Mouse (Mus musculus) MEL (cell line): ENCODE measurements around the gene Tmem151b. TPM values are rescaled to one million over a fixed set of nuclear protein-coding genes. Genes with fewer than 3 reads are reported as not detected.

Source experiments
- DNase-seq: peaks from one replicate; pipeline ENCODE4 v3.0.0; 2011; ENCODE audit warnings: low read depth, low spot score
- H3K27ac ChIP-seq: 2 replicates; pipeline ENCODE4 v1.5.1; 2012; ENCODE audit warnings: low read depth, mild to moderate bottlenecking, control low read depth, low read length, moderate library complexity; ENCODE audit not compliant: control insufficient read depth
- H3K27me3 ChIP-seq, 2 experiments: fragments of 150-350 bp in 1 of 2; sonication (generic) in 1 of 2; 2 replicates each; pipeline ENCODE4 v1.6.1; 2012; ENCODE audit warnings: low read length in 2 of 2, mild to moderate bottlenecking in 2 of 2, improper control_type of control experiment in 1 of 2, moderate library complexity in 1 of 2; ENCODE audit not compliant: insufficient read depth in 2 of 2, control insufficient read depth in 1 of 2
- H3K36me3 ChIP-seq, 2 experiments: 2 replicates each; pipeline ENCODE4 v1.6.1; 2012 to 2014; ENCODE audit warnings: low read length in 2 of 2, improper control_type of control experiment in 1 of 2, inconsistent platforms in 1 of 2, mild to moderate bottlenecking in 1 of 2; ENCODE audit not compliant: insufficient read depth in 2 of 2, control insufficient read depth in 1 of 2
- H3K4me1 ChIP-seq, 2 experiments: fragments of 150-350 bp in 1 of 2; sonication (generic) in 1 of 2; 2 replicates each; pipeline ENCODE4 v1.6.1; 2012; ENCODE audit warnings: low read length in 2 of 2, improper control_type of control experiment in 1 of 2, mild to moderate bottlenecking in 1 of 2; ENCODE audit not compliant: insufficient read depth in 2 of 2, control insufficient read depth in 1 of 2
- H3K4me3 ChIP-seq, 2 experiments: fragments of 150-350 bp in 1 of 2; sonication (generic) in 1 of 2; 2 replicates each; pipeline ENCODE4 v1.5.1; 2012; ENCODE audit warnings: low read depth in 2 of 2, low read length in 2 of 2, mild to moderate bottlenecking in 2 of 2, moderate library complexity in 2 of 2, control low read depth in 1 of 2, improper control_type of control experiment in 1 of 2; ENCODE audit not compliant: control insufficient read depth in 1 of 2, insufficient read depth in 1 of 2
- H3K79me2 ChIP-seq: 2 replicates; pipeline ENCODE4 v1.6.1; 2012; ENCODE audit warnings: mild to moderate bottlenecking, low read length, moderate library complexity; ENCODE audit not compliant: control insufficient read depth, poor library complexity, insufficient read depth
- H3K9ac ChIP-seq: 2 replicates; pipeline ENCODE4 v1.6.1; 2012; ENCODE audit warnings: low read depth, mild to moderate bottlenecking, control low read depth, low read length, moderate library complexity; ENCODE audit not compliant: control insufficient read depth, poor library complexity, severe bottlenecking
- H3K9me3 ChIP-seq: fragments of 150-350 bp; sonication (generic); replicated peaks from 2 replicates; pipeline ENCODE4 v1.6.1; 2012; ENCODE audit warnings: mild to moderate bottlenecking, low read length, improper control_type of control experiment, moderate library complexity; ENCODE audit not compliant: insufficient read depth
- BHLHE40 ChIP-seq: IDR thresholded peaks from 2 replicates; pipeline ENCODE4 v1.6.1; 2012; ENCODE audit warnings: low read depth, mild to moderate bottlenecking, inconsistent platforms, low read length, improper control_type of control experiment, borderline replicate concordance
- CHD2 ChIP-seq: IDR thresholded peaks from 2 replicates; pipeline ENCODE4 v1.6.1; 2011; ENCODE audit warnings: low read length, improper control_type of control experiment
- CTCF ChIP-seq, 3 experiments: IDR thresholded peaks in 2 of 3; conservative IDR thresholded peaks in 1 of 3; 2 replicates each; pipeline ENCODE4 v1.5.1; 2011 to 2012; ENCODE audit warnings: low read length in 3 of 3, low read depth in 2 of 3, mild to moderate bottlenecking in 2 of 3, improper control_type of control experiment in 1 of 3, inconsistent platforms in 1 of 3, mixed read lengths in 1 of 3, moderate library complexity in 1 of 3; ENCODE audit not compliant: control insufficient read depth in 1 of 3, insufficient read depth in 1 of 3, poor library complexity in 1 of 3, severe bottlenecking in 1 of 3
- E2F4 ChIP-seq: IDR thresholded peaks from 2 replicates; pipeline ENCODE4 v1.6.1; 2011; ENCODE audit warnings: low read depth, low read length, improper control_type of control experiment, borderline replicate concordance
- EP300 ChIP-seq, 2 experiments: IDR thresholded peaks; 2 replicates each; pipeline ENCODE4 v1.6.1; 2011; ENCODE audit warnings: improper control_type of control experiment in 2 of 2, low read length in 2 of 2, low read depth in 1 of 2, mild to moderate bottlenecking in 1 of 2
- ETS1 ChIP-seq: IDR thresholded peaks from 2 replicates; pipeline ENCODE4 v1.6.1; 2012; ENCODE audit warnings: low read depth, mild to moderate bottlenecking, inconsistent platforms, low read length, improper control_type of control experiment, moderate library complexity
- GABPA ChIP-seq: IDR thresholded peaks from 2 replicates; pipeline ENCODE4 v1.6.1; 2012; ENCODE audit warnings: low read depth, mild to moderate bottlenecking, inconsistent platforms, low read length, improper control_type of control experiment, moderate library complexity
- GATA1 ChIP-seq: IDR thresholded peaks from 2 replicates; pipeline ENCODE4 v1.6.1; 2011; ENCODE audit warnings: low read depth, low read length, improper control_type of control experiment
- JUND ChIP-seq: IDR thresholded peaks from 2 replicates; pipeline ENCODE4 v1.6.1; 2011; ENCODE audit warnings: low read depth, mild to moderate bottlenecking, improper control_type of control experiment, low read length
- MAX ChIP-seq: IDR thresholded peaks from 2 replicates; pipeline ENCODE4 v1.6.1; 2011; ENCODE audit warnings: low read length, improper control_type of control experiment
- MAZ ChIP-seq: IDR thresholded peaks from 2 replicates; pipeline ENCODE4 v1.6.1; 2012; ENCODE audit warnings: low read depth, mild to moderate bottlenecking, inconsistent platforms, low read length, improper control_type of control experiment
- MEF2A ChIP-seq: IDR thresholded peaks from 2 replicates; pipeline ENCODE4 v1.6.1; 2014; ENCODE audit warnings: low read depth, mild to moderate bottlenecking, inconsistent platforms, low read length, improper control_type of control experiment; ENCODE audit not compliant: poor library complexity, insufficient replicate concordance, severe bottlenecking; ENCODE audit errors: extremely low read depth
- MXI1 ChIP-seq: IDR thresholded peaks from 2 replicates; pipeline ENCODE4 v1.6.1; 2011; ENCODE audit warnings: mild to moderate bottlenecking, low read depth, low read length, improper control_type of control experiment
- MYB ChIP-seq: IDR thresholded peaks from 2 replicates; pipeline ENCODE4 v1.6.1; 2011; ENCODE audit warnings: mild to moderate bottlenecking, low read depth, low read length, improper control_type of control experiment
- MYC ChIP-seq: IDR thresholded peaks from 2 replicates; pipeline ENCODE4 v1.6.1; 2011; ENCODE audit warnings: low read depth, mild to moderate bottlenecking, low read length, improper control_type of control experiment, moderate library complexity
- NELFE ChIP-seq: IDR thresholded peaks from 2 replicates; pipeline ENCODE4 v1.6.1; 2011; ENCODE audit warnings: low read depth, low read length, improper control_type of control experiment
- NRF1 ChIP-seq: IDR thresholded peaks from 2 replicates; pipeline ENCODE4 v1.6.1; 2014; ENCODE audit warnings: low read depth, mild to moderate bottlenecking, inconsistent platforms, low read length, improper control_type of control experiment, moderate library complexity; ENCODE audit not compliant: poor library complexity, insufficient read depth, severe bottlenecking
- POLR2A ChIP-seq, 2 experiments: IDR thresholded peaks; 2 replicates each; pipeline ENCODE4 v1.6.1; 2011 to 2012; ENCODE audit warnings: low read length in 2 of 2, mild to moderate bottlenecking in 2 of 2, control low read depth in 1 of 2, improper control_type of control experiment in 1 of 2, low read depth in 1 of 2, moderate library complexity in 1 of 2; ENCODE audit not compliant: control insufficient read depth in 1 of 2, insufficient read depth in 1 of 2, poor library complexity in 1 of 2
- POLR2AphosphoS5 ChIP-seq: IDR thresholded peaks from 2 replicates; pipeline ENCODE4 v1.6.1; 2012; ENCODE audit warnings: low read depth, borderline replicate concordance, mild to moderate bottlenecking, inconsistent platforms, low read length, moderate library complexity, mixed read lengths
- RCOR1 ChIP-seq: IDR thresholded peaks from 2 replicates; pipeline ENCODE4 v1.6.1; 2012; ENCODE audit warnings: low read depth, mild to moderate bottlenecking, inconsistent platforms, low read length, improper control_type of control experiment
- SIN3A ChIP-seq: IDR thresholded peaks from 2 replicates; pipeline ENCODE4 v1.6.1; 2012; ENCODE audit warnings: low read length, improper control_type of control experiment, inconsistent platforms
- SMC3 ChIP-seq: IDR thresholded peaks from 2 replicates; pipeline ENCODE4 v1.6.1; 2011; ENCODE audit warnings: low read depth, low read length, improper control_type of control experiment
- TAL1 ChIP-seq: IDR thresholded peaks from 2 replicates; pipeline ENCODE4 v1.6.1; 2012; ENCODE audit warnings: mild to moderate bottlenecking, inconsistent platforms, low read length, moderate library complexity, mixed read lengths
- TBP ChIP-seq: IDR thresholded peaks from 2 replicates; pipeline ENCODE4 v1.8.0; 2011; ENCODE audit warnings: low read depth, low read length, improper control_type of control experiment
- TCF12 ChIP-seq: IDR thresholded peaks from 2 replicates; pipeline ENCODE4 v1.6.1; 2014; ENCODE audit warnings: low read depth, mild to moderate bottlenecking, inconsistent platforms, low read length, improper control_type of control experiment, moderate library complexity
- UBTF ChIP-seq: IDR thresholded peaks from 2 replicates; pipeline ENCODE4 v1.6.1; 2012; ENCODE audit warnings: low read depth, mild to moderate bottlenecking, inconsistent platforms, low read length, improper control_type of control experiment, moderate library complexity, borderline replicate concordance; ENCODE audit not compliant: insufficient read depth
- USF1 ChIP-seq: IDR thresholded peaks from 2 replicates; pipeline ENCODE4 v1.6.1; 2014; ENCODE audit warnings: low read depth, mild to moderate bottlenecking, inconsistent platforms, low read length, improper control_type of control experiment, moderate library complexity
- ZKSCAN1 ChIP-seq: IDR thresholded peaks from 2 replicates; pipeline ENCODE4 v1.6.1; 2012; ENCODE audit warnings: low read depth, mild to moderate bottlenecking, inconsistent platforms, low read length, improper control_type of control experiment, moderate library complexity
- ZMIZ1 ChIP-seq: IDR thresholded peaks from 2 replicates; pipeline ENCODE4 v1.6.1; 2012; ENCODE audit warnings: low read depth, mild to moderate bottlenecking, inconsistent platforms, low read length, improper control_type of control experiment, moderate library complexity
- ZNF384 ChIP-seq: IDR thresholded peaks from 2 replicates; pipeline ENCODE4 v1.6.1; 2012; ENCODE audit warnings: low read depth, mild to moderate bottlenecking, inconsistent platforms, low read length, improper control_type of control experiment
- polyA plus RNA-seq, 2 experiments: library from polyadenylated mRNA; stranded (reverse) in 1 of 2; unstranded in 1 of 2; fragments of >175 nt in 1 of 2; fragments of >200 nt in 1 of 2; gene quantifications; 2 replicates each; pipeline versions ENCODE4 v1.2.1 to v1.2.4; 2012; ENCODE audit warnings: low replicate concordance in 2 of 2, low read depth in 1 of 2; ENCODE audit not compliant: insufficient read length in 2 of 2, insufficient read depth in 1 of 2, missing spikeins in 1 of 2
- total RNA-seq: library from RNA; depleted of rRNA; stranded (reverse); fragments of 300-350 nt; gene quantifications from 2 replicates; pipeline ENCODE4 v1.2.3, GENCODE M21; 2012

Gene Tmem151b
- total and polyA plus RNA-seq, 3 experiments, result 0.15 to 1.1 TPM; not detected in 1

DNA sequence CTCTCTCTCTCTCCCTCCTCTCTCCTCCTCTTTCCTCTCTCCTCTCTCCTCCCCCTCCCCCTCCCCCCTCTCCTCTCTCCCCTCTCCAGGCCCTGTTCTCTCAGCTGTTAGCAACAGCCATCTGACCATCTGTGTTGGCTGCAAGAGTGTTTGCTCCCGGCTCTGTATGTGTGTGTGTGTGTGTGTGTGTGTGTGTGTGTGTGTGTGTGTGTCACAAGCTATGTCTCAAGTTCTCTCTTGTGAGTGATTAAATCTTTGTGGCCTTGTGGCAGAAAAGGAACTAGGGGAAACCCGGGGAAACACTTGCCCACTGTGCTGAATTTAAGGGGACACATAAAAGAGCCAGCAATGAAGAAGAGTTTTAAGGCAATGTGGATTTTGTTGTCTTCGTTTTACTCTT is 48.3 kb upstream of the Tmem151b start (continued):
- TF ChIP-seq ZMIZ1 (no peak), TBP (no peak), TAL1 (no peak), JUND (no peak), NRF1 (no peak), GATA1 (peak; percentile 48; the same call in 1 of the 2 replicates), RCOR1 (peak; percentile 69), MEF2A (no peak), POLR2A (IDR thresholded peaks at IDR 0.05; ENCODE audit: control insufficient read depth in 1 of 2, insufficient read depth in 1 of 2, low read depth in 1 of 2, low read length in 2 of 2, poor library complexity in 1 of 2) (no peak), MAX (no peak), TCF12 (peak; percentile 79), CTCF (IDR thresholded peaks at IDR 0.05 in 2 of 3, conservative IDR thresholded peaks at IDR 0.05 in 1 of 3; ENCODE audit: control insufficient read depth in 1 of 3, insufficient read depth in 1 of 3, low read depth in 2 of 3, low read length in 3 of 3, poor library complexity in 1 of 3, severe bottlenecking in 1 of 3) (no peak)

DNA sequence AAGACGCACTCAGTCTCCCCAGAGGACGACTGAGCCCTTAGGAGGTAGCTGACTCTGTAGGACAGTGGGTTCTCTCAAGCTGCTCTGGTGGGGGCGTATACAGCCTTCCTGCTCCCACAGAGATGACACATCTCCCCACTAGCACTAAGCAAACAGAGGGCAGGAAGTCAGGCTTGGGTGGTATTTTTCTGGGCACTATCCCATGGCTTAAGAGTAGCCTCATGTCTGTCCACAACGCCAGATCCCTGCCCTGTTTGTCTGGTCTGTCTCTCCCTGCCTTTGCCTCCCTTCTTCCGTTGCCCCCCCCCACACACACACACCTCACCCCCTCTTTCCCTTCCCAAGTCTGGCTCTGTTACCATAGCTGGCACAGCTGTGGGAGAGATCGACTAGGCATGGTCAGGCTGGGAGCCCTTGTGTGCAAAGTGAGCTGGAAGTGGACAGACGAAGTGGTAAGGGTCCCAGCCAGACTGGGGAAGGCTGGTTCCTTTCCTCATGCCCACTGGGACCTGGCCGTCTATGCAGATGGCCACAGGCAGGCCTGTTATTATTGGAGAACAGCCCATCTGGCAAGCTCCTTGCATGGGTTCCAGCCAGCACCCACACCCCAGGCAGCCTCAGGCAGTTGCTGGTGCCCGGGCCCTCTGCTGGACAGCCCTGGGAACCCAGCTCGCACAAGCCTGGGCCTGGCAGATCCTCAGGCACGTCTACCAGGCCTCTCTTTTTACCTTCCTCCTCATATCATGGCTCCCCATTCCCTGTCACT is 47.3 kb upstream of the Tmem151b start:
- H3K79me2 ChIP-seq, result peaks cover 35% of the 10 kb centered on the region
- DNase-seq, result peak; percentile 84
- H3K27ac ChIP-seq, result peak overlapping the region; percentile 87
- H3K4me1 ChIP-seq, result peaks cover 26 to 45% of the 10 kb centered on the region in 2 experiments
- peaks cover 0 to 37% of the 10 kb centered on the region in 2 experiments; a peak in 2 of 4 replicates for H3K36me3 ChIP-seq
- no peaks in the 10 kb centered on the region for H3K9me3 ChIP-seq
- peak overlapping the region; percentile 54 for H3K9ac ChIP-seq
- H3K4me3 ChIP-seq, result peak overlapping the region in 1 of 2 experiments; percentile 18; a peak in 1 of 4 replicates
- no peaks in the 10 kb centered on the region for H3K27me3 ChIP-seq
- TF ChIP-seq E2F4, result no peak
- TF ChIP-seq SIN3A, result no peak; the same call in 1 of the 2 replicates
- TF ChIP-seq NELFE, result no peak
- TF ChIP-seq ETS1, result no peak
- no peak for TF ChIP-seq GATA1
- TF ChIP-seq GABPA, result no peak
- no peak for TF ChIP-seq TAL1
- no peak for TF ChIP-seq CHD2
- 0 out of 4 replicates have a peak, but pooled peaks of 1 of the 2 experiments have one; percentile 4 for TF ChIP-seq EP300 (IDR thresholded peaks at IDR 0.05; ENCODE audit: low read depth in 1 of 2, low read length in 2 of 2)
- no peak for TF ChIP-seq MAX
- TF ChIP-seq JUND, result no peak
- TF ChIP-seq POLR2AphosphoS5, result no peak
- TF ChIP-seq MXI1, result no peak
- no peak for TF ChIP-seq USF1
- TF ChIP-seq SMC3, result peak; percentile 36
- no peak for TF ChIP-seq MYB
- TF ChIP-seq NRF1, result no peak
- TF ChIP-seq ZNF384, result no peak
- TF ChIP-seq TCF12, result no peak
- 0 out of 2 replicates have a peak, but pooled peaks have one; percentile 0 for TF ChIP-seq MAZ
- peak; percentile 76; the same call in 1 of the 2 replicates for TF ChIP-seq UBTF
- TF ChIP-seq MYC, result no peak
- TF ChIP-seq POLR2A (IDR thresholded peaks at IDR 0.05; ENCODE audit: control insufficient read depth in 1 of 2, insufficient read depth in 1 of 2, low read depth in 1 of 2, low read length in 2 of 2, poor library complexity in 1 of 2), result no peak
- no peak for TF ChIP-seq BHLHE40
- TF ChIP-seq ZMIZ1, result no peak
- no peak for TF ChIP-seq ZKSCAN1
- no peak for TF ChIP-seq RCOR1
- peak; percentile 49 to 61 (median 56); a peak in 5 of 6 replicates for TF ChIP-seq CTCF (IDR thresholded peaks at IDR 0.05 in 2 of 3, conservative IDR thresholded peaks at IDR 0.05 in 1 of 3; ENCODE audit: control insufficient read depth in 1 of 3, insufficient read depth in 1 of 3, low read depth in 2 of 3, low read length in 3 of 3, poor library complexity in 1 of 3, severe bottlenecking in 1 of 3)
